Mouse (Mus musculus) bone marrow, adult 2 months (tissue): ENCODE measurements at regions not wholly inside any gene's neighbourhood (a gene's known extent, or its start where the extent isn't known, plus 50 kb on each side); places are given as distances from the start of the nearest gene placed in this dataset.

ENCODE experiments used
- H3K27ac ChIP-seq: fragments of 200-500 bp; 2 replicates; pipeline ENCODE4 v1.5.1; 2012; ENCODE audit warnings: low read depth, mild to moderate bottlenecking, control low read depth, inconsistent platforms, low read length; ENCODE audit not compliant: control insufficient read depth, poor library complexity, insufficient read depth
- H3K4me1 ChIP-seq: fragments of 200-500 bp; 2 replicates; pipeline ENCODE4 v1.6.1; 2011; ENCODE audit warnings: low read length; ENCODE audit not compliant: control insufficient read depth, insufficient read depth
- H3K4me3 ChIP-seq: fragments of 200-500 bp; replicated peaks from 2 replicates; pipeline ENCODE3; 2011; ENCODE audit warnings: mild to moderate bottlenecking, low read depth, low read length, control low read depth; ENCODE audit not compliant: control insufficient read depth
- CTCF ChIP-seq: fragments of 200-500 bp; IDR thresholded peaks from 2 replicates; pipeline ENCODE4 v1.5.1; 2011; ENCODE audit warnings: low read length, control low read depth; ENCODE audit not compliant: control insufficient read depth, insufficient read depth
- POLR2A ChIP-seq: fragments of 200-500 bp; IDR thresholded peaks from 2 replicates; pipeline ENCODE4 v1.6.1; 2011; ENCODE audit warnings: low read depth, mild to moderate bottlenecking, control low read depth, low read length, borderline replicate concordance; ENCODE audit not compliant: control insufficient read depth
- WGBS: fragments of 180-500 bp; shearing (Covaris S2); methylation state at CpG from one replicate; pipeline ENCODE4 v1.1.7; 2018; 5-methylcytosine and 5-hydroxymethylcytosine counted together

GRCm38 (mm10) chr15:59888996-59889395 is 127.4 kb downstream of the 4933412E24Rik start:
- H3K27ac ChIP-seq = no peak overlapping the region
- H3K4me3 ChIP-seq = no peak overlapping the region
- H3K4me1 ChIP-seq = no peaks in the 10 kb centered on the region; the same call in 1 of the 2 replicates
- no peak for TF ChIP-seq POLR2A
- no peak for TF ChIP-seq CTCF
- 75% methylated on average over 2 of the region's 2 CpGs for WGBS

DNA sequence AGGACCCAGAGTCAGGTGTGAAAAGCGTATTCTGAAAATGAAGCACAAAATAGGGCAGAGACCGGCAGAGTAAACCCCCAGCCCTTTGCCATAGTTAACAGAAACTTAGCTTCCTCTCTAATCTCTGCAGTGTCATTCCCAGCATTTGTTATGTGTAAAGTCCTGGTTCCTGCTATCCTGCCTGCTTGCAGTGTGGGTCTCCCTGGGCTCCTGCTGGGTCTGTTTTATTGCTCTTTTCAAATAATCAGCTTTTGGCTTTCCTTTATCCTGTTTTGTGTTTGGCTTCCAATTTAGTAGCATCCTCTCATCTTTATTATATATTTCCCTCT is 128.3 kb downstream of the 4933412E24Rik start:
- Histone ChIP-seq H3K4me3 (no peak overlapping the region), H3K4me1 (no peaks in the 10 kb centered on the region; the same call in 1 of the 2 replicates), H3K27ac (no peak overlapping the region)
- TF ChIP-seq CTCF (no peak), POLR2A (no peak)
- 15% methylated on average over 2 of the region's 2 CpGs for WGBS

GRCm38 (mm10) chr15:59887381-59888130 is 128.9 kb downstream of the 4933412E24Rik start:
- TF ChIP-seq POLR2A = no peak
- TF ChIP-seq CTCF = no peak
- Histone ChIP-seq H3K4me3 (no peak overlapping the region), H3K27ac (no peak overlapping the region), H3K4me1 (no peaks in the 10 kb centered on the region; the same call in 1 of the 2 replicates)
- WGBS = 22% methylated on average over 5 of the region's 5 CpGs

DNA sequence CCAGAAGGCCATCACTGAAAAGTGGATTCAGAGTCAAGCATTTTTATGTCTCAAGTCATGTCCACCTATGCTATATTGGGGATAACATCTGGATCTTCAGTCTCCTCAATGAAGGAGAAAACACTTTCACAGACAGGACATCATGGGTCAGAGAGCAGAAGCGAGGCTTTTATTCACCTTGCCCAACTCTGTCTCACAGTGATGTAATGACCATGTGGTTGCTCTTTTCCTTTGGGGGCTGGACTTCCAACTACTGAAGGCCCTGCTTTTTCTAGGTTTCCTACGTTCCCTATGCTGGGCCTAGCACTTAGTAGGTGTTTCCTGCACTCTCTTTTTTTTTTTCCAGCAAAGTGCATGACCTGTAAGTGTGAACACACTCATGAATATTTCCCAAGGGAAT is 130.4 kb downstream of the 4933412E24Rik start:
- no peak for TF ChIP-seq POLR2A
- no peak for TF ChIP-seq CTCF
- Histone ChIP-seq H3K27ac (no peak overlapping the region), H3K4me3 (no peak overlapping the region), H3K4me1 (no peaks in the 10 kb centered on the region; the same call in 1 of the 2 replicates)
- 33% methylated on average over 2 of the region's 2 CpGs for WGBS

- 84% methylated on average over 5 of the region's 5 CpGs for WGBS
- no peak overlapping the region for H3K27ac ChIP-seq
- H3K4me1 ChIP-seq = no peaks in the 10 kb centered on the region; the same call in 1 of the 2 replicates
- H3K4me3 ChIP-seq = no peak overlapping the region
- TF ChIP-seq POLR2A = no peak
- TF ChIP-seq CTCF = no peak
Measured at GRCm38 (mm10) chr15:59882444-59882843, 134.0 kb downstream of the 4933412E24Rik start.

GRCm38 (mm10) chr15:59880426-59880825 is 136.0 kb downstream of the 4933412E24Rik start:
- Histone ChIP-seq H3K4me1 (no peaks in the 10 kb centered on the region), H3K4me3 (no peak overlapping the region), H3K27ac (no peak overlapping the region)
- 79% methylated on average over 5 of the region's 5 CpGs for WGBS
- TF ChIP-seq CTCF = no peak
- TF ChIP-seq POLR2A = no peak

DNA sequence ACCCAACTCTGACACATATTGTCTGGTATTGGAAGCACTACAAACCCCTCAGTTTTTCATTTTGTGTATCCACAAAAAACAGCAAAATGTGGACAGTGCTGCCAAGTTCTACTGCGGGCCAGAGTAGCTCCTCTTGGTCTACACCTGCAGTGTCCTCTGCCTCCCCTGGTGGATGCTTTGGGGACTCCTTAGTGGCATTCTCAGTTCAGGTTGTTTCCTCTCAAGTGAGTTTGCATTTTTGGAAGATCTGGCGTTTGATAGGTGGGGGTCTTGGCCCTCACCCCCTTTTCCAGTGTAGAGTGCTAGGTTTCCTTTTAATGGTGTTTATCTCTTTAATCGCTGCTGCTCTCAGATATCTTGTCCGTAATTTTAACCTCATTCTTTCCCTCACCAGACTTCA is 137.1 kb downstream of the 4933412E24Rik start:
- TF ChIP-seq POLR2A = no peak
- TF ChIP-seq CTCF = no peak

GRCm38 (mm10) chr15:59876279-59876742 is 140.1 kb downstream of the 4933412E24Rik start:
- TF ChIP-seq POLR2A = no peak
- TF ChIP-seq CTCF = no peak
- 69% methylated on average over 7 of the region's 7 CpGs for WGBS
- H3K4me3 ChIP-seq = no peak overlapping the region

More for the DNA sequence above, 137.1 kb downstream of the 4933412E24Rik start:
- Histone ChIP-seq H3K27ac (no peak overlapping the region), H3K4me3 (no peak overlapping the region), H3K4me1 (no peaks in the 10 kb centered on the region)
- WGBS = 67% methylated on average over 4 of the region's 4 CpGs

GRCm38 (mm10) chr15:59866701-59867100 is 149.7 kb downstream of the 4933412E24Rik start:
- WGBS = 40% methylated on average over 8 of the region's 8 CpGs
- Histone ChIP-seq H3K4me1 (peaks cover 8% of the 10 kb centered on the region), H3K4me3 (no peak overlapping the region), H3K27ac (no peak overlapping the region)
- no peak for TF ChIP-seq CTCF
- TF ChIP-seq POLR2A = no peak

More at GRCm38 (mm10) chr15:59876279-59876742, 140.1 kb downstream of the 4933412E24Rik start:
- H3K4me1 ChIP-seq = no peaks in the 10 kb centered on the region
- H3K27ac ChIP-seq = no peak overlapping the region
